Mouse (Mus musculus) liver, embryonic 13.5 days (tissue): ENCODE data around the gene Tcf7l1. TPM values are rescaled to one million over a fixed set of nuclear protein-coding genes. Genes with fewer than 3 reads are reported as not detected.

ENCODE experiments used
- ATAC-seq: fragments of 200-750 bp; cut with Nextera tagmentation; 2 replicates; pipeline ENCODE4 v1.8.0; 2017; ENCODE audit warnings: low read depth, mild to moderate bottlenecking, moderate number of reproducible peaks, moderate library complexity
- DNase-seq: peaks from one replicate; pipeline ENCODE4 v3.0.0; 2022
- H3K27ac ChIP-seq: fragments of 300-500 bp; sonication (generic); 2 replicates; pipeline ENCODE4 v1.5.1; 2015; ENCODE audit warnings: moderate library complexity, mild to moderate bottlenecking, inconsistent platforms
- H3K27me3 ChIP-seq: fragments of 300-500 bp; sonication (generic); 2 replicates; pipeline ENCODE4 v1.6.1; 2015; ENCODE audit warnings: mild to moderate bottlenecking, inconsistent platforms
- H3K36me3 ChIP-seq: fragments of 300-500 bp; sonication (generic); 2 replicates; pipeline ENCODE4 v1.6.1; 2015; ENCODE audit warnings: mild to moderate bottlenecking, inconsistent platforms
- H3K4me1 ChIP-seq: fragments of 300-500 bp; sonication (generic); replicated peaks from 2 replicates; pipeline ENCODE4 v1.6.1; 2015; ENCODE audit warnings: inconsistent platforms
- H3K4me2 ChIP-seq: fragments of 300-500 bp; sonication (generic); 2 replicates; pipeline ENCODE4 v1.6.1; 2015; ENCODE audit warnings: inconsistent platforms, mild to moderate bottlenecking, moderate library complexity
- H3K4me3 ChIP-seq: fragments of 300-500 bp; sonication (generic); replicated peaks from 2 replicates; pipeline ENCODE4 v1.5.1; 2015; ENCODE audit warnings: mild to moderate bottlenecking, inconsistent platforms
- H3K9ac ChIP-seq: fragments of 300-500 bp; sonication (generic); 2 replicates; pipeline ENCODE4 v1.6.1; 2015; ENCODE audit warnings: mild to moderate bottlenecking, inconsistent platforms
- H3K9me3 ChIP-seq: fragments of 300-500 bp; sonication (generic); replicated peaks from 2 replicates; pipeline ENCODE4 v1.6.1; 2016; ENCODE audit warnings: inconsistent platforms
- WGBS: fragments of 180-500 bp; shearing (Covaris S2); methylation state at CpG from one replicate; pipeline ENCODE4 v1.1.7; 2015; ENCODE audit not compliant: insufficient replicate concordance; 5-methylcytosine and 5-hydroxymethylcytosine counted together
- polyA plus RNA-seq: library from polyadenylated mRNA; unstranded; fragments of >200 nt; fragmentation: Nextera tagmentation; extraction: Ambion mirVana; gene quantifications from 2 replicates; pipeline ENCODE4 v1.2.1, GENCODE M21; 2015

The Tcf7l1 gene
- polyA plus RNA-seq, 1 experiment from 2014 or later: 3.3 TPM

GRCm38 (mm10) chr6:72680936-72681335, 108.1 kb downstream of the Tcf7l1 start:
- 72% methylated on average over 9 of the region's 9 CpGs for WGBS
- H3K36me3 ChIP-seq: no peaks in the 10 kb centered on the region
- DNase-seq (no peak), ATAC-seq (no peak)
- H3K27me3 ChIP-seq: no peaks in the 10 kb centered on the region
- no peak overlapping the region for H3K4me3 ChIP-seq
- H3K4me1 ChIP-seq: peaks cover 28% of the 10 kb centered on the region
- H3K27ac ChIP-seq: no peak overlapping the region
- H3K4me2 ChIP-seq: no peak overlapping the region
- no peaks in the 10 kb centered on the region for H3K9me3 ChIP-seq
- no peak overlapping the region for H3K9ac ChIP-seq

GRCm38 (mm10) chr6:72678631-72679030, 110.4 kb downstream of the Tcf7l1 start:
- Histone ChIP-seq H3K4me2 (no peak overlapping the region), H3K27ac (no peak overlapping the region), H3K9ac (no peak overlapping the region), H3K4me1 (peaks cover 20% of the 10 kb centered on the region), H3K36me3 (no peaks in the 10 kb centered on the region), H3K9me3 (no peaks in the 10 kb centered on the region), H3K27me3 (no peaks in the 10 kb centered on the region), H3K4me3 (no peak overlapping the region)
- DNase-seq (no peak), ATAC-seq (no peak)
- WGBS: 65% methylated on average over 9 of the region's 9 CpGs

GRCm38 (mm10) chr6:72677510-72678220, 111.4 kb downstream of the Tcf7l1 start:
- WGBS: 40% methylated on average over 11 of the region's 11 CpGs
- Histone ChIP-seq H3K4me2 (no peak overlapping the region), H3K9me3 (no peaks in the 10 kb centered on the region), H3K9ac (no peak overlapping the region), H3K4me1 (peaks cover 24% of the 10 kb centered on the region), H3K4me3 (no peak overlapping the region), H3K27me3 (no peaks in the 10 kb centered on the region), H3K36me3 (no peaks in the 10 kb centered on the region), H3K27ac (peak overlapping the region; percentile 50; the same call in 1 of the 2 replicates)
- DNase-seq (no peak), ATAC-seq (no peak)

GRCm38 (mm10) chr6:72677079-72677478, 112.0 kb downstream of the Tcf7l1 start:
- 41% methylated on average over 10 of the region's 10 CpGs for WGBS
- H3K4me1 ChIP-seq: peaks cover 24% of the 10 kb centered on the region
- H3K9ac ChIP-seq: no peak overlapping the region
- no peaks in the 10 kb centered on the region for H3K9me3 ChIP-seq
- no peak overlapping the region for H3K4me3 ChIP-seq
- H3K36me3 ChIP-seq: no peaks in the 10 kb centered on the region
- ATAC-seq (no peak), DNase-seq (no peak)
- H3K27me3 ChIP-seq: no peaks in the 10 kb centered on the region
- no peak overlapping the region for H3K4me2 ChIP-seq
- peak overlapping the region; percentile 50 for H3K27ac ChIP-seq

GRCm38 (mm10) chr6:72676376-72676775, 112.7 kb downstream of the Tcf7l1 start:
- Histone ChIP-seq H3K27ac (no peak overlapping the region), H3K9me3 (no peaks in the 10 kb centered on the region), H3K4me3 (no peak overlapping the region), H3K9ac (no peak overlapping the region), H3K4me2 (no peak overlapping the region), H3K27me3 (no peaks in the 10 kb centered on the region), H3K36me3 (no peaks in the 10 kb centered on the region), H3K4me1 (peaks cover 24% of the 10 kb centered on the region)
- no peak for ATAC-seq
- DNase-seq: no peak
- 48% methylated on average over 2 of the region's 2 CpGs for WGBS

- ATAC-seq (no peak), DNase-seq (no peak)
- no peaks in the 10 kb centered on the region for H3K27me3 ChIP-seq
- peaks cover 24% of the 10 kb centered on the region for H3K4me1 ChIP-seq
- no peak overlapping the region for H3K4me2 ChIP-seq
- no peaks in the 10 kb centered on the region for H3K36me3 ChIP-seq
- no peaks in the 10 kb centered on the region for H3K9me3 ChIP-seq
- no peak overlapping the region for H3K9ac ChIP-seq
- no peak overlapping the region for H3K4me3 ChIP-seq
- H3K27ac ChIP-seq: no peak overlapping the region
Measured at GRCm38 (mm10) chr6:72673751-72674150, 115.3 kb downstream of the Tcf7l1 start.

- no peaks in the 10 kb centered on the region for H3K27me3 ChIP-seq
- H3K36me3 ChIP-seq: no peaks in the 10 kb centered on the region
- 35% methylated on average over 8 of the region's 8 CpGs for WGBS
- H3K9me3 ChIP-seq: no peaks in the 10 kb centered on the region
- DNase-seq (no peak), ATAC-seq (no peak)
- peaks cover 3% of the 10 kb centered on the region; the same call in 1 of the 2 replicates for H3K4me1 ChIP-seq
- no peak overlapping the region for H3K9ac ChIP-seq
- H3K4me3 ChIP-seq: no peak overlapping the region
- H3K27ac ChIP-seq: no peak overlapping the region
- H3K4me2 ChIP-seq: no peak overlapping the region
Measured at GRCm38 (mm10) chr6:72671129-72671528, 117.9 kb downstream of the Tcf7l1 start.

- Histone ChIP-seq H3K36me3 (no peaks in the 10 kb centered on the region), H3K9ac (no peak overlapping the region), H3K27me3 (no peaks in the 10 kb centered on the region), H3K4me1 (peaks cover 12% of the 10 kb centered on the region), H3K9me3 (no peaks in the 10 kb centered on the region), H3K4me3 (no peak overlapping the region), H3K27ac (no peak overlapping the region), H3K4me2 (no peak overlapping the region)
- no peak for DNase-seq
- whole genome bisulfite sequencing: 54% methylated on average over 4 of the region's 4 CpGs
- ATAC-seq: no peak
Measured at GRCm38 (mm10) chr6:72667021-72667420, 122.0 kb downstream of the Tcf7l1 start.

- Histone ChIP-seq H3K4me2 (no peak overlapping the region), H3K4me3 (no peak overlapping the region), H3K27me3 (no peaks in the 10 kb centered on the region), H3K4me1 (peaks cover 32% of the 10 kb centered on the region), H3K36me3 (no peaks in the 10 kb centered on the region), H3K9me3 (no peaks in the 10 kb centered on the region), H3K27ac (no peak overlapping the region), H3K9ac (no peak overlapping the region)
- DNase-seq (no peak), ATAC-seq (no peak)
- WGBS: 26% methylated on average over 8 of the region's 8 CpGs
Measured at GRCm38 (mm10) chr6:72664290-72664689, 124.8 kb downstream of the Tcf7l1 start.

- 6% methylated on average over 1 of the region's 1 CpGs for WGBS
- no peak for DNase-seq
- H3K4me2 ChIP-seq: no peak overlapping the region
- no peaks in the 10 kb centered on the region for H3K9me3 ChIP-seq
- H3K27ac ChIP-seq: no peak overlapping the region
- H3K4me1 ChIP-seq: peaks cover 33% of the 10 kb centered on the region
- H3K4me3 ChIP-seq: no peak overlapping the region
- ATAC-seq: 0 out of 2 replicates have a peak, but pooled peaks have one; percentile 41
- no peaks in the 10 kb centered on the region for H3K36me3 ChIP-seq
- H3K9ac ChIP-seq: no peak overlapping the region
- H3K27me3 ChIP-seq: no peaks in the 10 kb centered on the region
Measured at GRCm38 (mm10) chr6:72663000-72663399, 126.1 kb downstream of the Tcf7l1 start.

GRCm38 (mm10) chr6:72660391-72660720, 128.7 kb downstream of the Tcf7l1 start:
- 0 out of 2 replicates have a peak overlapping the region, but pooled peaks have one; percentile 43 for H3K27ac ChIP-seq
- ATAC-seq (no peak), DNase-seq (no peak)
- WGBS: 78% methylated on average over 6 of the region's 6 CpGs
- H3K9me3 ChIP-seq: no peaks in the 10 kb centered on the region
- H3K4me3 ChIP-seq: no peak overlapping the region
- peaks cover 41% of the 10 kb centered on the region for H3K4me1 ChIP-seq
- H3K9ac ChIP-seq: no peak overlapping the region
- H3K27me3 ChIP-seq: no peaks in the 10 kb centered on the region
- H3K4me2 ChIP-seq: no peak overlapping the region
- H3K36me3 ChIP-seq: no peaks in the 10 kb centered on the region

- H3K27ac ChIP-seq: no peak overlapping the region; the same call in 1 of the 2 replicates
- peaks cover 45% of the 10 kb centered on the region for H3K4me1 ChIP-seq
- no peaks in the 10 kb centered on the region for H3K36me3 ChIP-seq
- H3K27me3 ChIP-seq: no peaks in the 10 kb centered on the region
- H3K9ac ChIP-seq: no peak overlapping the region
- no peak overlapping the region for H3K4me3 ChIP-seq
- DNase-seq (no peak), ATAC-seq (0 out of 2 replicates have a peak, but pooled peaks have one; percentile 28)
- H3K4me2 ChIP-seq: no peak overlapping the region
- WGBS: 43% methylated on average over 8 of the region's 8 CpGs
- no peaks in the 10 kb centered on the region for H3K9me3 ChIP-seq
Measured at GRCm38 (mm10) chr6:72659717-72660390, 129.2 kb downstream of the Tcf7l1 start.
